Mouse (Mus musculus) brain, embryonic 14.5 days (tissue): ENCODE measurements around the gene Ankrd11.

Source experiments
- CTCF ChIP-seq: fragments of 200-500 bp; IDR thresholded peaks from 2 replicates; pipeline ENCODE4 v1.5.1; 2012; ENCODE audit warnings: inconsistent platforms, mild to moderate bottlenecking, moderate library complexity, borderline replicate concordance; ENCODE audit not compliant: insufficient read depth, insufficient read length; ENCODE audit errors: extremely low read depth
- POLR2A ChIP-seq: fragments of 200-500 bp; IDR thresholded peaks from 2 replicates; pipeline ENCODE4 v1.6.1; 2012; ENCODE audit warnings: mild to moderate bottlenecking, inconsistent platforms, borderline replicate concordance; ENCODE audit not compliant: poor library complexity, insufficient read depth, insufficient read length, severe bottlenecking; ENCODE audit errors: extremely low read depth

GRCm38 (mm10) chr8:123066101-123066683, 24.1 kb upstream of the Ankrd11 start:
- TF ChIP-seq POLR2A: no peak
- no peak for TF ChIP-seq CTCF
